Mouse (Mus musculus) liver, postnatal 0 days (tissue): Measurements from ENCODE around the gene Mrfap1.

Experiments
- CTCF ChIP-seq: sonication (generic); IDR thresholded peaks from 2 replicates; pipeline ENCODE4 v1.5.1; 2016; ENCODE audit warnings: antibody characterized with exemption, low read depth
- EP300 ChIP-seq: IDR thresholded peaks from 2 replicates; pipeline ENCODE4 v1.6.1; 2016; ENCODE audit warnings: antibody characterized with exemption, low read depth, mild to moderate bottlenecking

DNA sequence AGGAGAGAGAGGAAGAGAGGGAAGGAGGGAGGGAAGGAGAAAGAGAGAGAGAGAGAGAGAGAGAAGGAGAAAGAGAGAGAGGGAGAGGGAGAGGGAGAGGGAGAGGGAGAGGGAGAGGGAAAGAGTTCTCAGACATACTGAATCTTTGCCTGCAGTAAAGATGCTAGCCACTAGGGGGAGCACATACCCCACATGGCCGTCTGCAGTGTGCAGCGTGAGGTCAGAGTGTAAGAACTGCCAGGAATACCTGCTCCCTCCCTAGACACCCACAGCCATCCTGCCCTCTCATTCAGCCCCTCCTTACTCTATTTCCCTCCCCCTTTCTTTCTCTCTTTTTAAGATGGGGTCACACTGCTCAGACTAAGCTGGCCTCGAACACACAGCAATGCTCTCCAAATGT, 14.8 kb upstream of the Mrfap1 start:
- peak; percentile 95 for TF ChIP-seq CTCF
- TF ChIP-seq EP300 = no peak
